Mouse (Mus musculus) stomach, embryonic 15.5 days (tissue): ENCODE results near the gene Pitx2. TPM values are rescaled to one million over a fixed set of nuclear protein-coding genes. Genes with fewer than 3 reads are reported as not detected.

ENCODE experiments used
- ATAC-seq: fragments of 200-750 bp; cut with Nextera tagmentation; 2 replicates; pipeline ENCODE4 v1.8.0; 2017; ENCODE audit warnings: low read depth, moderate number of reproducible peaks, moderate TSS enrichment; ENCODE audit not compliant: insufficient read depth, low FRiP score
- H3K27ac ChIP-seq: fragments of 300-500 bp; sonication (generic); 2 replicates; pipeline ENCODE4 v1.5.1; 2015; ENCODE audit warnings: mild to moderate bottlenecking, inconsistent platforms
- H3K27me3 ChIP-seq: fragments of 300-500 bp; sonication (generic); replicated peaks from 2 replicates; pipeline ENCODE4 v1.6.1; 2015; ENCODE audit warnings: inconsistent platforms
- H3K36me3 ChIP-seq: fragments of 300-500 bp; sonication (generic); 2 replicates; pipeline ENCODE4 v1.6.1; 2015; ENCODE audit warnings: inconsistent platforms
- H3K4me1 ChIP-seq: fragments of 300-500 bp; sonication (generic); 2 replicates; pipeline ENCODE4 v1.6.1; 2015; ENCODE audit warnings: inconsistent platforms
- H3K4me2 ChIP-seq: fragments of 300-500 bp; sonication (generic); 2 replicates; pipeline ENCODE4 v1.6.1; 2015; ENCODE audit warnings: mild to moderate bottlenecking, inconsistent platforms
- H3K4me3 ChIP-seq: fragments of 300-500 bp; sonication (generic); replicated peaks from 2 replicates; pipeline ENCODE4 v1.5.1; 2015; ENCODE audit warnings: inconsistent platforms
- H3K9ac ChIP-seq: fragments of 300-500 bp; sonication (generic); 2 replicates; pipeline ENCODE4 v1.6.1; 2015; ENCODE audit warnings: inconsistent platforms
- H3K9me3 ChIP-seq: fragments of 300-500 bp; sonication (generic); 2 replicates; pipeline ENCODE4 v1.6.1; 2016; ENCODE audit warnings: inconsistent platforms
- whole genome bisulfite sequencing: fragments of 180-500 bp; shearing (Covaris S2); methylation state at CpG from one replicate; pipeline ENCODE4 v1.1.7; 2015; 5-methylcytosine and 5-hydroxymethylcytosine counted together
- polyA plus RNA-seq: library from polyadenylated mRNA; unstranded; fragments of >200 nt; fragmentation: Nextera tagmentation; extraction: Ambion mirVana; gene quantifications from 2 replicates; pipeline ENCODE4 v1.2.1, GENCODE M21; 2015

Pitx2 gene
- polyA plus RNA-seq, 1 experiment from 2014 or later: 23.8 TPM

DNA sequence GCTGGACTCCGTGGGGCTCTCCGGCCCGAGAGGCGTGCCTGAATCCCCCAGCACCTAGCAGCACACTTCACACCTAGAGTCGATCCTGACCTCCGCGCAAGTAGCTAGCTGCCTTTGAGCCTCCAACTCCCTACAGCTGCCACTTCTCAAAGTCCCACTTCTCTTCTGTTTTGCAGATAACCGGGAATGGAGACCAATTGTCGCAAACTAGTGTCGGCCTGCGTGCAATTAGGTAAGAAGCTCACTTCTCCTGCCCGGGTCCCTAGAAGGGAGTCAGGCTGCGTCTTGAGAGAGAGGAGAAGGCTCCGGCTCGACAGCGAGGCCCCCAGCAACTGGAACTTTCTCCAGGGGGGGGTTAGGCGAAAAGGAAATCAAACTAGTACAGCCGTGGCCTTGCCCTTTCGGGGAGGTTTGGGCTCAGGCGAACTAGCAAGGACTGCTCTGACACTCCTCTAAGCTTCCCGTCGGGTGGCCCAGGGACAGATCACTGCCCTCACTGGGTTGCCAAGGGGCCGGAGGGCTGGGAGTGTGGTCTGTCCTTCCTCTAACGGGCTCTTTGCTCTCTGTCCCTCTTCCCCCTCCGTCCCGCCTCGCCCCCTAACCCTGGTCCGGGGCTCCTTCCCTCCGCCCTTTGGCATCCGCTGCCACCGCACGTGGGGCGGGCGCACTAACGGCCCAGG lies 4.2 kb downstream of the Pitx2 start:
- Histone ChIP-seq H3K9me3 (no peaks in the 10 kb centered on the region), H3K4me1 (peaks cover 22% of the 10 kb centered on the region), H3K4me2 (peak overlapping the region; percentile 89), H3K9ac (no peak overlapping the region), H3K36me3 (no peaks in the 10 kb centered on the region), H3K4me3 (peak overlapping the region; percentile 43), H3K27me3 (peaks cover 82% of the 10 kb centered on the region), H3K27ac (no peak overlapping the region)
- WGBS: 8% methylated on average over 35 of the region's 35 CpGs
- ATAC-seq: no peak

DNA sequence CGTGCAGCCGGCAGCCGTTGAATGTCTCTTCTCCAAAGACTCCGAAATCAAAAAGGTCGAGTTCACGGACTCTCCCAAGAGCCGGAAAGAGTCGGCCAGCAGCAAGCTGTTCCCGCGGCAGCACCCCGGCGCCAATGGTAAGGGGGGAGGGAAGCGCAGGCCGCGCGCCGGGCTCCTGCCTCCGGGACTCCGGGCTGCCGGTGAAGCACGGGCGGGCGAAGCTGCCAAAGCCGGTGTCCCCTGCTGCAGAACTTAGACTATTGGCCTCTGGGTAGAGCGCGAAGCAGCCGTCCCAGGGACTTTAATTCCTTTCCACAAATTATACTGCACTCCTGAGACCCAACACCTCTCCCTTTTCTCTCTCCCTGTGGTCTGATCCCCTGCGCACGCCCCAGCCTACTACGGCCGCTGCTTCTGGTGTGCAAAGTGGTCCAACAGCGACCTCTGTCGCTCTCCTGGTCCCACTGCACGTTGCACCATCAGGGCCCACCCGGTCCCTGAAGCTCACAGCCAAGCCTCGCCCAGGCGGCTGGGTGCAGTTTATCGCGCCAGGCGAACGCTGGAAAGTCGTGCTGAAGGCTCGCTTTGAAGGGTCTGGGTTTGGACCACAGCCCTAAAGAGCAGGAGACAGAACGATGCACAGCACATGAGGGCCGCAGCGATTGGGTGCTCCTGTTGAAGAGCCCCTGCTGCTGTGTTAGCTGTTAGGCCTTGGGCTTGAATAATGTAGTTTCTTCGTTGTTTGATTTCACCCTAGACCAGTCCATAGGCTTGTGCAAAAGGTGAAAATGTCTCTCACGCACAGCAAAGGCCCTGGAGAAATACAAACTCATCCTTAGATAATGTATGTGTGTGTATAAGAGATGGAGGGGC lies 5.0 kb downstream of the Pitx2 start:
- Histone ChIP-seq H3K9ac (no peak overlapping the region), H3K4me1 (peaks cover 15% of the 10 kb centered on the region), H3K9me3 (no peaks in the 10 kb centered on the region), H3K27me3 (peaks cover 81% of the 10 kb centered on the region), H3K36me3 (no peaks in the 10 kb centered on the region), H3K4me3 (peak overlapping the region; percentile 43), H3K4me2 (peak overlapping the region; percentile 89), H3K27ac (no peak overlapping the region)
- ATAC-seq: peak; percentile 90
- 1% methylated on average over 48 of the region's 48 CpGs for WGBS

DNA sequence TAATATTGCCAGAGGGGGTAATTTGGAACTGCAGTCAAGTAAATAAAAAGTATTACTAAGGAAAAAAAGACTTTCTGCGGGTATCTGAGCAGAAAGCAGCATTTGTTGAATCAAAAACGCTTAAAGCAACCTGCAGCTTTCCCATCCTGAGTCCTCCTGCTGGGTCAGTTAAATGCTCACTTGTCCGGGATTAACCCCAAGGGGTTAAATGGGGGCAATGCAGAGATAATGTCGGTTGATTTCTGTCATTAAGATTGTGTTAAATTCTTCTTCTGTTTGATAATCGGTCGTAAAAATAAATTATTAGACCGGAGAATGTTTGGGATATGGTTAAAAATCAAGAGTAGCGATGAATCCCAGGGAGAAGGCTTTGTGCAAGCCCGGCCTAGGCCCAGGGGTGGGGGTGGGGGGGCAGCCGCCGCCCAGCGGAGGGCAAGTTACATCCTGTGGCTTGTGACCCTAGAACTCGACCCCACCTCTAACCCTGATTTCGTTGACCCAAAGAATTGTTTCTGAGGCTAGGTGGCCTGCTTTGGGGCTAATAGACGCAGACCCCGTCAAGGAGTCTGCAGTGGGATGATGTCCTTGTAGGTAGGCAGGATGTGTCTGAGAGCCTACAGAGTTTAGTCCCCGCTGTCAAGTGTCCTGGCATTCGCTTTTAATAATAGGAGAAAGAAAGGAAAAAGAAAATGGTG lies 6.0 kb downstream of the Pitx2 start:
- no peak overlapping the region for H3K4me2 ChIP-seq
- H3K27ac ChIP-seq: no peak overlapping the region
- no peak overlapping the region for H3K4me3 ChIP-seq
- peaks cover 87% of the 10 kb centered on the region for H3K27me3 ChIP-seq
- no peaks in the 10 kb centered on the region for H3K9me3 ChIP-seq
- H3K36me3 ChIP-seq: no peaks in the 10 kb centered on the region
- H3K4me1 ChIP-seq: peaks cover 11% of the 10 kb centered on the region; the same call in 1 of the 2 replicates
- no peak overlapping the region for H3K9ac ChIP-seq
- WGBS: 21% methylated on average over 18 of the region's 18 CpGs
- no peak for ATAC-seq

DNA sequence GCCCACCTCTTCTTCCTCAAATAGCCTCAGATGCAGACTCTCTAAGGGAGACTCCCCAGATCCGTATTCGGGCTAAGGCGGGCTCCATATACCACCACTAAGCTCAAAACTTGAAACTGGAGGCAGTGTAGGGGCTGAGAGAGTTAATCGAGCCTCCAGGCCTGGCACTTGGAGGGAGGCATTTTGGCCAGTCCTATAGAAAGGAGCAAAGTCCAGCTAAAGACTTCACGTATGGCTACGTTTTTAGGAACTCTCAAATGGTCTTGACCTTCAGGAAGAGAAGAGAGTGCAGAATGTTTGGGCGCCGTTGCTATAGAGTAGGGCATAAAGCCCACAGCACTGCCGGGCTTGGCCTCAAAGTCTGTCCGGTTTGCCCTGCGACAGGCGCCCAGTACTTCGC lies 7.1 kb downstream of the Pitx2 start:
- WGBS: 23% methylated on average over 13 of the region's 13 CpGs
- no peak for ATAC-seq
- Histone ChIP-seq H3K4me3 (no peak overlapping the region), H3K36me3 (no peaks in the 10 kb centered on the region), H3K4me2 (no peak overlapping the region), H3K9me3 (no peaks in the 10 kb centered on the region), H3K27ac (no peak overlapping the region), H3K9ac (no peak overlapping the region), H3K27me3 (peaks cover 88% of the 10 kb centered on the region), H3K4me1 (peaks cover 11% of the 10 kb centered on the region; the same call in 1 of the 2 replicates)

DNA sequence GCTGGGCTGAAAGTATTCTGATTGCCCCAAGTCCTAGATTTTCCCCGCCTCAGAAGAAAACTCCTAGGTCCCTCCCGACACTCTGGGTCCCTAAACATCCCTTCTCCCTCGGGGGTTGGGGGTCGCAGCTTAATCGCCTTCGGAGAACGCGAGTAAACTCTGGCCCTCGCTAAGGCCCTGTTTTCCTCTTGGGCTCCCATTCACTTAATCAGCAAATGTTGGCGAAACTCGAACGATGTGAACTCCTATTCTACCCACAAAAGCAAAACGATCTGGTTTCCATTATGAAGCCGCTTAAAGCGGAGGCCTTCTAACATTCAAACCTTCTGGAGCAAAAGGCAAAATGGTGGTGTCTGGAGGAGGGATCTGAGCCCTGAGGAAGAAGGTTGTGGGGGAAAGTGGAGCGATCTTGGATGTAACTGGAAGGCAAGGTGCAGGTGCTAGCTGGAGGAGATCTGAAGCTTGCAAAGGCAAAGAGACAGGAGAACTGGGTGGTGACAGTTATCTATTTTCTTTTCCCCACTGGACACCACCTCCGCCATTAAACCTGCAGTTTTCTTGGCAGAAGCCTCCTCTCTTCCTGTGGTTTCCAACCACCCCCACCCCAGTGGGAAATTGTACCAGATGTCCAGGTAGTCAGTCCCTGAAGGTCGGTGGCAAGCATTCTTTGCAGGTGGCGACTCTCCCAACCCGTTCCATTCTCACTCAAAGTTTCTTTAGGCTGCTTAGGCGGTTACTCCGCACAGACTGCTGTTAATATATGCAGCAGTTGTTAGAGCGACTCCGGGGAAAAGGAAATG lies 7.8 kb downstream of the Pitx2 start:
- H3K4me3 ChIP-seq: no peak overlapping the region
- no peaks in the 10 kb centered on the region for H3K36me3 ChIP-seq
- peaks cover 11% of the 10 kb centered on the region; the same call in 1 of the 2 replicates for H3K4me1 ChIP-seq
- no peak overlapping the region for H3K4me2 ChIP-seq
- 17% methylated on average over 24 of the region's 24 CpGs for WGBS
- no peaks in the 10 kb centered on the region for H3K9me3 ChIP-seq
- ATAC-seq: no peak
- H3K9ac ChIP-seq: no peak overlapping the region
- H3K27me3 ChIP-seq: peaks cover 88% of the 10 kb centered on the region
- H3K27ac ChIP-seq: no peak overlapping the region

DNA sequence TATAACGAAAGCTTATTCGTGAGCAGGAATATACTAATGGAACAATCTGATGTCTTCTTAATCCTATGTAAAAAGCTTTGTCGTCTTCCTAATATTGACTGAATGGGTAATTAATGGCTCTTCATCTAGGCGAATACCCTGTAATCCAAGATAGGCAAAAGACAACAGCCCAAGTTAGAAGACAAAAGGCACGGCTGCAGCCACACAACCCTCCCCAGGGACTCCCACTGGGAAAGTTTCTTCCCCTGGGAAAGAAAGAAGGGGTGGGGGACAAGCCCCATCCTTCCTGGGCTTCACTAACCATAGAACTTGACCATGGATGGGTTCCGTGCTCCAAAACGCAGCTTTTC lies 8.3 kb downstream of the Pitx2 start:
- Histone ChIP-seq H3K9me3 (no peaks in the 10 kb centered on the region), H3K36me3 (no peaks in the 10 kb centered on the region), H3K27ac (no peak overlapping the region), H3K9ac (no peak overlapping the region), H3K4me1 (peaks cover 11% of the 10 kb centered on the region; the same call in 1 of the 2 replicates), H3K27me3 (peaks cover 84% of the 10 kb centered on the region), H3K4me3 (no peak overlapping the region), H3K4me2 (no peak overlapping the region)
- 21% methylated on average over 7 of the region's 7 CpGs for WGBS
- ATAC-seq: no peak

DNA sequence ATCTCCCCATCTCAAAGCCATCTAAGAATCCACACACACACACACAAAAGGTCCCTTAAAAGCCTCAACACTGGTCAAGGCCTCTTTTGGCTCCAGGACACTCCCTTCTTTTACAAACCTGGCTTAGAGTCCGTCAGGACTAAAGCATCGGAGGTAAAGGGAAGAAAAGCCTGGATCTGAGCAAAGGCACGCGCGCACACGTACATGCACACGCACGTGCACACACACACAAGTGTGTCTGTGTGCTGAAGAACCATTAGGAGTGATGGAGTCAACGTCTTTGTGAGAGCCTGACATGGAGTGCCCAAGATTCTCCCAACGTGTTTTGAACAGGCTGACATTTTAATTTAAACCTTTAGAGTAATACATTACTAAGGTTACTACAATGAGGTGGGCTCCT lies 8.7 kb downstream of the Pitx2 start:
- Histone ChIP-seq H3K9me3 (no peaks in the 10 kb centered on the region), H3K4me1 (peaks cover 12% of the 10 kb centered on the region), H3K4me2 (no peak overlapping the region), H3K4me3 (no peak overlapping the region), H3K27me3 (peaks cover 85% of the 10 kb centered on the region), H3K36me3 (no peaks in the 10 kb centered on the region), H3K27ac (no peak overlapping the region), H3K9ac (no peak overlapping the region)
- ATAC-seq: no peak
- WGBS: 27% methylated on average over 10 of the region's 10 CpGs

DNA sequence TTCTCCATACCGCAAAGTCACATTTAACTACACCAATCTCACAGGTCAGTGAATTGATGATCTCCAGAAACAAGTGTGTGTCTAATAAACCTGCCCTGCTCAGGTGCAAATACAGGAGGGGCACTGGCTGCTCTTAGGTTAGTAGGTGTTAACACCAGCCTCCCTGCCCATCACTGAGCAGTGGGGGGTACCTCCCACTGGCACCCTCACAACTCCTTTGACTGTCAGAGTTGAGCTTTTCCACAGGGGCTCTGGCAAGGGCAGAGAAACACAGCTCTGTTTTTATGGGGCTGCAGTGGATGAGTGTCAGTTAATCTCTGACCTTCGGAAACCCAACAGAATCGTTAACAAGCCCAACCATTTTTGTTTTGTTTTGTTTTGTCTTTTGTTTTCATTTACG lies 9.6 kb downstream of the Pitx2 start:
- ATAC-seq: no peak
- no peak overlapping the region for H3K4me2 ChIP-seq
- H3K4me1 ChIP-seq: peaks cover 12% of the 10 kb centered on the region
- peaks cover 82% of the 10 kb centered on the region for H3K27me3 ChIP-seq
- no peak overlapping the region for H3K27ac ChIP-seq
- WGBS: 22% methylated on average over 4 of the region's 4 CpGs
- H3K4me3 ChIP-seq: no peak overlapping the region
- H3K36me3 ChIP-seq: no peaks in the 10 kb centered on the region
- no peaks in the 10 kb centered on the region for H3K9me3 ChIP-seq
- no peak overlapping the region for H3K9ac ChIP-seq

DNA sequence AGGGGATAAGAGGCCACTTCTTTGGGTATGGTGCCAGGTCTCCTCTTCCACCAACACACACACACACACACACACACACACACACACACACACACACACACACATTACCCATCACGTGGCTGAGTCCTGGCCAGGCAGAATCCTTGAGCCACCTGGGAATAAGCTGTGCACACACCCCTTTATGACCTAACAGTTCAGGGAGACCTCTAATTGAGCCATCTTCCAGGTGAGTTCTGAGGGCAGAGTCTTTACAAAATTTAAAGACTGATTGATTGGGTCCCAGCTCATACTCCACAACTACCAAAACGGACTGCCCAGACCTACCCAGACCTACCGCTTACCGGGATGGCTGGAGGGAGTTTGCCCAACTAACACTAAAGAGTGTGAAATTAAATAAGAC lies 10.1 kb downstream of the Pitx2 start:
- ATAC-seq: no peak
- Histone ChIP-seq H3K4me2 (no peak overlapping the region), H3K4me1 (peaks cover 15% of the 10 kb centered on the region), H3K27me3 (peaks cover 81% of the 10 kb centered on the region), H3K9me3 (no peaks in the 10 kb centered on the region), H3K27ac (no peak overlapping the region), H3K9ac (no peak overlapping the region), H3K4me3 (no peak overlapping the region), H3K36me3 (no peaks in the 10 kb centered on the region)
- WGBS: 11% methylated on average over 4 of the region's 4 CpGs

DNA sequence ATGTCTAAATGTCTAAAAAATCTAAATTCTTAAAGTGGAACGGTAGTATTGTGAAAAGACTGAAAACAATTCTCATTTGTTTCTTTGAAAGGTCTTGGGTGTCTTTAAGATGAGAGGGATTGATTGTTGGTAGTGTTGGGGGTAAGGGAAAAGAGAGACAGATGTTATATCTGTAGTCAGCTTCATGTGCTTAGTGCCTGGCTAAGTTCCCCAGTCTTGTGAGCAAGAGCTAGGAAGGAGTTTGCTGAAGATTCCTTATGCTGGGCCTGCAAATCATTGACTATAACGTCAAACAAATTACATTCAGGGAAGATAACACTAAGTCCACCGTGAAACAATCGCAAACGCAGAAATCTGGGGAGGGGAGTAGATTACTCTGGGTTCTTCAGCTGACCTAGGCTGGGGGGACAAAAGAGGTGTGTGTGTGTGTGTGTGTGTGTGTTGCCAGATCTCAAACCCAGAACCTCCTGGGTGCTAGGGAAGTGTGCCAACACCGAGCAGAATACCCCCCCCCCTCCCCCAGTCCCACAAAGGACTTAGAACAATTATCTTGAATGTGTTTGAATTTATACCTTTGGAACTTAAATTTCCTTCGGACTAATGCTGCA lies 12.5 kb downstream of the Pitx2 start:
- H3K27me3 ChIP-seq: peaks cover 78% of the 10 kb centered on the region

DNA sequence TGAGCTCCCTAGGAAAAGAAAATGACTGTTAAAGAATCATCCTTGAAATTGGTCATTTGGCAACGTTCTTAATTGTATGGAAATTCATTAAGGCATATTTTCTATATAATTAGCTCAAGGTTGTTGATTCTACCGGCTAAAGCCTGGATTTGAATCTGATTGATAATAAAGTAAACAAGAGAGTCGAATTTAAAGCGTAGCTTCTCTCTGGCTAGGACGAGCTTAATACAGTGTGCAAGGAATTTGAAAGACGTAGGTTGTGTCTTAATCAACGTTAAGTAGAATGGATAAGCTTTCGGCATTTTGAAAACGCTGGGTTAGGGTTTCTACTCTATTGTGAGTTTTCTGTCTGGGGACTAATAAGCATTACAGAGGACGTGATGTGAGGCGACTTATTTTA lies 13.1 kb downstream of the Pitx2 start:
- ATAC-seq: no peak
- no peak overlapping the region for H3K9ac ChIP-seq
- H3K9me3 ChIP-seq: no peaks in the 10 kb centered on the region
- H3K4me2 ChIP-seq: peak overlapping the region; percentile 96; the same call in 1 of the 2 replicates
- H3K4me1 ChIP-seq: peaks cover 28% of the 10 kb centered on the region
- H3K27me3 ChIP-seq: peaks cover 78% of the 10 kb centered on the region
- WGBS: 6% methylated on average over 11 of the region's 11 CpGs
- no peak overlapping the region for H3K4me3 ChIP-seq
- H3K36me3 ChIP-seq: no peaks in the 10 kb centered on the region
- no peak overlapping the region for H3K27ac ChIP-seq

More for the DNA sequence above, 12.5 kb downstream of the Pitx2 start:
- ATAC-seq: no peak
- Histone ChIP-seq H3K27ac (no peak overlapping the region), H3K4me3 (no peak overlapping the region), H3K9ac (no peak overlapping the region), H3K4me1 (peaks cover 28% of the 10 kb centered on the region), H3K36me3 (no peaks in the 10 kb centered on the region), H3K4me2 (no peak overlapping the region), H3K9me3 (no peaks in the 10 kb centered on the region)
- 9% methylated on average over 7 of the region's 7 CpGs for WGBS
